Mouse (Mus musculus) heart, postnatal 0 days (tissue): ENCODE data around the gene Dcx.

ENCODE experiments used
- CTCF ChIP-seq: IDR thresholded peaks from 2 replicates; pipeline ENCODE4 v1.5.1; 2016; ENCODE audit warnings: antibody characterized with exemption, control low read depth, low read depth
- EP300 ChIP-seq: IDR thresholded peaks from 2 replicates; pipeline ENCODE4 v1.6.1; 2016; ENCODE audit warnings: antibody characterized with exemption, low read depth

- TF ChIP-seq CTCF (no peak), EP300 (no peak)
These were observed 53.5 kb downstream of the Dcx start for GRCm38 (mm10) chrX:143879631-143880030.
